Mouse (Mus musculus): Measurements from ENCODE around the gene Olfr218. TPM values are rescaled to one million over a fixed set of nuclear protein-coding genes. Genes with fewer than 3 reads are reported as not detected.
"Not testable (repeated sequence)": the region's sequence is repeated elsewhere in the genome, so short reads cannot be mapped to it uniquely, and the experiment has no call there.

Olfr218 gene
- total RNA-seq (2021): not detected

DNA sequence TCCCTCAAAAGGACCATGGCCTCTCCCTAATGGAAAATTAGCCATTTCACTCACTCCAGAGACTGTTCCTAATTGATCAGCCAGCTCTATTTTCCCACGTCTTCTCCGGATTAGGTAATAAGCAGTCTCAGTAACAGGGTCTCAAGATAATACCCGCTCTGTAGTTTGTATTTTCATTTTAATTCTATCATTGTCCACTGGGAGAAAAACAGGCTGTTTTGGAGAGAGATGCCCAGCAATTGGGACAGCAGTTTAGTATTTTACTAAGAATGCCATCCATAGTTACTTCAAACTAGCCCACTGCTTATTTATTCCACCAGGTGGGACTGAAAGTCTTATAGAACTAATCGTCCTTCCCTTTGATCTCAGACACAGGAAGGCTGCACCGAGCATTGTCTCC is at the start of gene Olfr218:
TSS of gene Olfr218 (plus strand) at position 301 of the 400 bp plus-strand sequence.
- DNase-seq (ENCODE audit: extremely low spot score in 1 of 2, low spot score in 2 of 2): no peak
- intact Hi-C loops (cut with DNase I): no loop called here

DNA sequence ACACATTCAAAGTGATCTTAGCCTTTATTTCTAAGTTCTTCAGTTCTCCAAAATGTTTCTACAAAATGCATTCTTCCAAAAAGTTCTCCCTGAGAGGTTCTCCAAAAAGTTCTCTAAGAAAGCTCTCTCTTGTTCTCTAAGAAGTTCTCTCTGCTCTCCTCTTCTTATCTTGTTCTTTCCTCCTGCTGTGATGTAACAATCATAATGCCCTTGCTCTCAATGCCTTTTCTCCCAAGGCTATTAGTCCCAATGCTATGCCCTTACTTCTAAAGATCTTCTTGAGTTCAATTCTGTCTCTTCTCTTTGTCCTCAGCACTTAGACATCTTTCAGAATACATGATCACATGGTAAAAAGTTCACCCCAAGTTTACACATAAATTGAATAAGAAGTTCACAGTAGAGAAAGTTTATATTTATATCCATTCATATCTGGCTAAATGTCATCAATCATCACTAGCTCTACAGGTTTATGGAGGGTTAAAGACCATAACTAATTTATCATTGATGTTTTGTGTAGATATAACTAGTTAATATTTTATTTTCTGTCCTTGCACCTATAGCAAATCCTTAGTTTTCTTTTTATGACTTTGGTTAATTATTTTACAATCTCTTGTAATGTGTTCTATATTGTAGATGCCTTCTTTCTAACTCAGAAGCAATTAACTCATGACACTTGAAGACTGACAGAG is 23.3 kb upstream of the Olfr218 start:
- intact Hi-C loops (cut with DNase I): no loop called here
- no peak for DNase-seq (ENCODE audit: extremely low spot score in 1 of 2, low spot score in 2 of 2)

DNA sequence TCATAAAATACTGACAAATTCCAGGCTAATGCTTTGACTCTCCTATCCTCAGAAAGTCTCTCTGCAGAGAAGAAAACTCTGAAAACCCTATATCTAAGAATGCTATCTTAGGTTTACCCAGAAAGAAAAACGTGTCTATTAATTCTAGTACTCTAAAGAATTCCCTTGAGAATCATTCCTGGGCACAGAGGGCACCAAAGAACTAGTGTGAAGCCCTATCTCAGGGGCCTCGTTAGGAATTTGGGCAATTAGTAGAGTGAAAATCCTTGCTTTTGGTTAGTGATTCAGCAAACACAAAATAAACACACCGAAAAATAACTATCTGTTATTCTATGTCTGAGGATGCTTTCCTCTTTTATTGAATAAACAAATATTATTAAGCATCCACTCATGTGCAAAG is 7.1 kb upstream of the Olfr218 start, which contains the start of gene Olfr1406:
TSS of gene Olfr1406 (minus strand) at position 101 of the 400 bp plus-strand sequence.
- intact Hi-C loops (cut with DNase I): no loop called here
- no peak for DNase-seq (ENCODE audit: extremely low spot score in 1 of 2, low spot score in 2 of 2)

DNA sequence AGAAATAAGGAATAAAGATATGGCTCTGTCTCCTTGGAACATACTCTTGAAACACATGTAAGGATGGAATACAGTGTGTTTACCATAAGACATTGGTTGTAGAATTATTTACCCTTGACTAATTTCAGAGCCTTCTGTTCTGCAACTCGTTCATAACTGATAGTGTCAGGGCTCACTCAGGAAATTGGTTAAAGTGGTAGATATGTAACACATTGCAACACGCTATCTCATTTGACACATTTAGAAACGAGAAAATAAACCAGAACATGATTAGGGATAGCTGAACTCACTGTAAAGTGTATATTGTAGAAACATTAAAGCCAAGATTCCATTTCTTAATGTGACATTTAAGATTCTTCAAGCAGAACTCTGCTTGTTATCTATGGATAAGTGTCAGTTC is 5.5 kb upstream of the Olfr218 start:
- intact Hi-C loops (cut with DNase I): no loop called here
- no peak for DNase-seq (ENCODE audit: extremely low spot score in 1 of 2, low spot score in 2 of 2)

DNA sequence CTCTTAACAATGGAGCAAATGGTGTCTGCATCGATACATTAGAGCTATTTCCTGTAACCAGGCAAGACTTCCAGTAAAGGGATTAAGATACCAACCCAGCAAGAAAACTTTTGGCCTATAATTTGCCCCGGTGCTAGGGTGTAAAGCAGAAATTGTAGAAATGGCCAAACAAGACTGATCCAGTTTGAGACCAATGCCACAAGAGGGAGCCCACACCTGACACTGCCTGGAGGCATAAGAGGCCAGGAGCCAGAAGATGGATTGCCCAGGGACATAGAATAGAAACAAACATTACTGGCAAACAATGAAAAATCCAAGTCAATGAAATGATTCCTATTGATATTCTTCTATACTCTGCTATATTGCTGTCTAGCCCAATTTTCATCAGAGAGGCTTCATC is 1.2 kb upstream of the Olfr218 start:
- intact Hi-C loops (cut with DNase I): no loop called here
- no peak for DNase-seq (ENCODE audit: extremely low spot score in 1 of 2, low spot score in 2 of 2)

DNA sequence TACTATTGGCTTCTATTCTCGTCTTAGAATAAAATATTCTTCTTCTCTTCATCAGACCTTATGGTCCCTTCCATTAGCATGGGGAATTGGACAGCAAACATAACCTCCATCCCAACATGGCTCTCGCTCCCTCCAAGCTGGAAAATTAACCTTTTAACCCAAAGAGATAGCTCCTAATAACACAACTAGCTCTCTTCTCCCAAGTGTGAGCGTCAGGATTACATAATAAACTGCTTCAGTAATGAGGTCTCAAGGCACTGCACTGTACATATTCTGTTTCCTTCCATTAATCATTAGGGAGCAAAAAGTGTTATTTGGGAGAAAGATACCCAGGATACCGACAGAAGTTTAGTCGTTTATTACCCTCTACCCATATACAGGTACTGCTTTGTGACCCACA is 14.5 kb downstream of the Olfr218 start, which contains the start of gene Olfr1404:
TSS of gene Olfr1404 (plus strand) at position 301 of the 400 bp plus-strand sequence.
- DNase-seq (ENCODE audit: extremely low spot score in 1 of 2, low spot score in 2 of 2): no peak
- intact Hi-C loops (cut with DNase I): no loop called here

DNA sequence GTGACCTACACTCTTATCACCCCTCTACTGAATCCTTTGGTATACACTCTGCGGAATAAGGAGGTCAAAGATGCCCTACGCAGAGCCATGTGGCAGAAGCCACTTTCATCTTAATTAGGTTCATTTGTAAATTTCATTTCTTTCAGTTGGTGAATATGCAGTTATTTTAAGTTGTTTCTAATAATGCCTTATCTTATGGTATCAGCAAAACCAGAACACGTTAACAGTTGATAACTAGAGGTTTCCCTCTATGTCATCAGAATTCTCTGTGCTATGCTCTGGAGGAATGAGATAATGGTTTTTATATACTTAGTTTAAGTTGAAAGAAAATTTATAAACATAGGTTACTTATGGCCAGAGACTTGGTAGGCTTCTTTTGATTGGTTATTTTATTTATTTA is 18.9 kb downstream of the Olfr218 start:
- intact Hi-C loops (cut with DNase I): no loop called here
- DNase-seq (ENCODE audit: extremely low spot score in 1 of 2, low spot score in 2 of 2): no peak

DNA sequence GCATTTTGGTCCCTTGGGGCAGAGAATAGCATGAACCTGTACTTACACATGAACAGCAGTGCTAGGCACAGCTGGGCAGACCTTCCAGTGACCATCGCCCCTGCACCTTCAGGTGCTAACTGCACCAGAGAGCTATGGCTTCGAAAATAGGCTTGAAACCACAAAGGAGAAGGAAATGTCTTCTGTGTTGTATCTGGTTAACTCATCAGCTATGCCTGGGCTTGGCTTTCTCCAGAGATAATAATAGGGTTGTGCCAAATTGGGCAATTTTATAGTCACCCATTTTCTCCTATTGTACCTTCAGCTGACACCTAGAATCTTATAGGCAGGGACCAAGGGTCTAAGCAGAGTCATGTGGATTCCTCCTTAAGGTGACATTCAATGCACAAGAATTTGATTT is 29.5 kb downstream of the Olfr218 start, which contains the start of gene Fcer1a:
TSS of gene Fcer1a (minus strand) at position 134 of the 400 bp plus-strand sequence.
- DNase-seq (ENCODE audit: extremely low spot score in 1 of 2, low spot score in 2 of 2): no peak
- intact Hi-C loops (cut with DNase I): no loop called here

DNA sequence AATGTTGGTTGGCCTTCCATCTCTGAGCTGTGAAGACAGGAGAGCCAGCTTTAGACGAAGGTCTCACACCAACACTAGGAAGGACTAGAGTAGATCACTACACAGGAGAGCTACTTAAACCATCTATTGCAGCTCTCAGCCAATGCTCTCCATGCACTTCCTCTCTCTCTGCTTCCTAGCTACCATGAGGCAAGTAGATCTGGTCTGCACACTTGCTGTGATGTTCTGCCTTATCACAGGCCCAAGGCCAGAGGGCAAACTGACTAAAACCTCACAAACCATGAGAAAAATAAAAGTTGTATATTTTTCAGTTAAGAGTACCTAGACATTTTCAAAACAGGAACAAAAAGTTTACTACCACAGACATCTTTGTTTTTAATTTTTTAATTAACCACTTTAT is 39.4 kb downstream of the Olfr218 start:
- DNase-seq (ENCODE audit: extremely low spot score in 1 of 2, low spot score in 2 of 2); intact Hi-C loops (cut with DNase I): not testable (repeated sequence)

DNA sequence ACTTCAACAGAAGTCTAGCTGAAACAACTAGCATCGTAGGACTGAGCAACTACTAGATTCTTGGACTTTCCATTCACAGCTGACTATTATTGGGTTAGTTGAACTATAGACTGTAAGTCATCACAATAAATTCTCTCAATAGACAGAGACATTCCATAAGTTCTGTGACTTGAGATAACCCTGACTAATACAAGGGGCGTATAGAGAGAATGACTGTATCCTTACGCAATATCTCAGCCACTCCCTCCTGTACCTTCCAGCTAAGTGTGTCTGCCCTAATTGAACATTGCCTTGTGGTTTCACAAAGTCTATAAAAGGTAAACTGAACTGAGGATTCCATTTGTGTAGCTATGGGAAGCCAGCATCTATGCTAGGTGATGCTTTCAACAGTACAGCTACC is 52.3 kb downstream of the Olfr218 start:
- no peak for DNase-seq (ENCODE audit: extremely low spot score in 1 of 2, low spot score in 2 of 2)
- intact Hi-C loops (cut with DNase I): no loop called here

Other genes starting within 250 kb of the Olfr218 start
- not detected for gene Olfr16, start 247.4 kb upstream of the Olfr218 start, total RNA-seq (2021)
- not detected for gene Olfr1408, start 60.4 kb upstream of the Olfr218 start, total RNA-seq (2021)
- not detected for gene Olfr1406, start 7.2 kb upstream of the Olfr218 start, total RNA-seq (2021)
- not detected for gene Olfr1404, start 14.6 kb downstream of the Olfr218 start, total RNA-seq (2021)
- not detected for gene Fcer1a, start 29.4 kb downstream of the Olfr218 start, total RNA-seq (2021)
- gene Olfr418, start 68.2 kb downstream of the Olfr218 start, total RNA-seq (2021): not detected
- gene Mptx2, start 80.0 kb downstream of the Olfr218 start, total RNA-seq (2021): not detected
- 100 to 1,000 TPM; 111 to 129 TPM for gene Ackr1, start 135.9 kb downstream of the Olfr218 start, total RNA-seq (2021)
- 1 to 10 TPM; 3.7 to 4.9 TPM for gene Aim2, start 153.1 kb downstream of the Olfr218 start, total RNA-seq (2021)
- 100 to 1,000 TPM; 503 to 552 TPM for gene Cadm3, start 169.9 kb downstream of the Olfr218 start, total RNA-seq (2021)